Mouse (Mus musculus) megakaryocyte, embryonic 14.5 days (primary cell): ENCODE data around the gene Tor2a. TPM values are rescaled to one million over a fixed set of nuclear protein-coding genes. Genes with fewer than 3 reads are reported as not detected.

ENCODE experiments used
- H3K27me3 ChIP-seq: replicated peaks from 2 replicates; pipeline ENCODE3; 2012; ENCODE audit warnings: inconsistent platforms
- H3K36me3 ChIP-seq: replicated peaks from 2 replicates; pipeline ENCODE3; 2012; ENCODE audit warnings: low read length, inconsistent platforms, mixed read lengths
- H3K4me1 ChIP-seq: 2 replicates; pipeline ENCODE4 v1.6.1; 2012; ENCODE audit warnings: inconsistent platforms
- H3K4me3 ChIP-seq: replicated peaks from 2 replicates; pipeline ENCODE3; 2012; ENCODE audit warnings: moderate library complexity, mild to moderate bottlenecking, inconsistent platforms
- H3K9me3 ChIP-seq: 2 replicates; pipeline ENCODE4 v1.6.1; 2012; ENCODE audit warnings: inconsistent platforms
- FLI1 ChIP-seq: IDR thresholded peaks from 2 replicates; pipeline ENCODE4 v1.6.1; 2012; ENCODE audit warnings: low read length, inconsistent platforms, mixed read lengths
- GATA1 ChIP-seq: IDR thresholded peaks from 3 replicates; pipeline ENCODE4 v1.6.1; 2012; ENCODE audit warnings: mixed read lengths, low read length, inconsistent platforms, borderline replicate concordance
- polyA plus RNA-seq: library from polyadenylated mRNA; stranded (reverse); fragments of >175 nt; gene quantifications from 2 replicates; pipeline ENCODE4 v1.2.3, GENCODE M21; 2012; ENCODE audit warnings: low replicate concordance; ENCODE audit not compliant: insufficient read depth

The Tor2a gene
- polyA plus RNA-seq, 1 experiment, result 30.1 TPM

GRCm38 (mm10) chr2:32756674-32757055 lies 369 bp upstream of the Tor2a start:
- peaks cover 33% of the 10 kb centered on the region for H3K4me1 ChIP-seq
- no peaks in the 10 kb centered on the region for H3K9me3 ChIP-seq
- no peaks in the 10 kb centered on the region for H3K27me3 ChIP-seq
- H3K4me3 ChIP-seq, result peak overlapping the region; percentile 97
- no peak for TF ChIP-seq GATA1
- peaks cover 62% of the 10 kb centered on the region for H3K36me3 ChIP-seq

DNA sequence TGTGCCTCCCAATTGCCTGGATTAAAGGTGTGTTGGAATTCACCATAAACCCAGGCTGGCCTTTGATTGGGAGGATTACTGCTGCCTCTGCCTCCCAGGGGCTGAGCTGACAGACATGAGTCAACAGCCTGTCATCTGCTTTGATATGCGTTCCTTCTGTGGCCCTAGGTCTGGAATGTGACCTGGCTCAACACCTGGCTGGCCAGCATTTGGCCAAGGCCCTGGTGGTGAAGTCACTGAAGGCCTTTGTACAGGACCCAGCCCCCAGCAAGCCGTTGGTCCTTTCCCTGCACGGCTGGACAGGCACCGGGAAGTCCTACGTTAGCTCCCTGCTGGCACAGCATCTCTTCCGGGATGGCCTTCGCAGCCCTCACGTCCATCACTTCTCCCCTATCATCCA lies 1.5 kb downstream of the Tor2a start:
- TF ChIP-seq FLI1 (no peak), GATA1 (no peak)
- H3K36me3 ChIP-seq, result peaks cover 61% of the 10 kb centered on the region

DNA sequence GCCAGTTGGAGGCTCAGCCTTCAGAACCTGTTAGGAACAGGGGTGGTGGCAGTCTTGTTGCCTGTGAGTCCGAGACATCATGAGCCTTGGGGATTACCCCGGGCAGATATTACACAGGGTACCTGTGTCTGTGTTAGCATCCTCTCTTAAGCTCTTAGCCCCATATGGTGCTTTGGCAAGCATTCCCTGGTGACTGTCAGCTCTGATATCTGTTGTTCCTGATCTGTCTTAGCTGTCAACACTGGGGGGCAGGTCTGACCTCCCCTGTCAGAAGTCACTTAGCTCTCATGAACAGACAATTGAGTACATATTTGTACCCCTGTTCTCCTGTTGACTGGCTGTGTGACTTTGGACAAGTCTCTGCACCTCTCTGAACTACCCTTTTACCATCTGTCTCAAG lies 2.0 kb downstream of the Tor2a start:
- H3K4me1 ChIP-seq, result peaks cover 32% of the 10 kb centered on the region
- H3K27me3 ChIP-seq, result no peaks in the 10 kb centered on the region
- H3K4me3 ChIP-seq, result no peak overlapping the region
- H3K9me3 ChIP-seq, result no peaks in the 10 kb centered on the region
- peaks cover 57% of the 10 kb centered on the region for H3K36me3 ChIP-seq
- TF ChIP-seq FLI1 (no peak), GATA1 (no peak)

More for the DNA sequence above, 1.5 kb downstream of the Tor2a start:
- peaks cover 31% of the 10 kb centered on the region for H3K4me1 ChIP-seq
- H3K27me3 ChIP-seq, result no peaks in the 10 kb centered on the region
- H3K4me3 ChIP-seq, result no peak overlapping the region
- no peaks in the 10 kb centered on the region for H3K9me3 ChIP-seq

DNA sequence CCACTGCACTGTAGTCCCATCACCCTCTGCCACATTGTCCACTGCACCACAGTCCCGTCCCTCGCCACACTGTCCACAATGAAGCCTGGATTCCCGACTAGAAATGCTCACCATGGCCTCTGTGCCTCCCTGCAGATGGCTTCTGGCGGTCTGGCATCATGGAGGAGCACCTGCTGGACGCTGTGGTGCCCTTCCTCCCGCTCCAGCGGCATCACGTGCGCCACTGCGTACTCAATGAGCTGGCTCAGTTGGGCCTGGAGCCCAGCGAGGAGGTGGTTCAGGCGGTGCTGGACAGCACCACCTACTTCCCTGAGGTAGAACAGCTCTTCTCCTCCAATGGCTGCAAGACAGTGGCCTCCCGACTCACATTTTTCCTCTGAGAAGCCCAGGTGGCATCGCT lies 4.3 kb downstream of the Tor2a start:
- Histone ChIP-seq H3K4me1 (peaks cover 25% of the 10 kb centered on the region), H3K9me3 (no peaks in the 10 kb centered on the region), H3K27me3 (peaks cover 9% of the 10 kb centered on the region), H3K4me3 (peak overlapping the region; percentile 28), H3K36me3 (peaks cover 47% of the 10 kb centered on the region)
- no peak for TF ChIP-seq GATA1
- TF ChIP-seq FLI1, result no peak

- Histone ChIP-seq H3K9me3 (no peaks in the 10 kb centered on the region), H3K4me3 (no peak overlapping the region), H3K27me3 (peaks cover 9% of the 10 kb centered on the region), H3K4me1 (peaks cover 26% of the 10 kb centered on the region), H3K36me3 (peaks cover 47% of the 10 kb centered on the region)
- TF ChIP-seq FLI1, result no peak
- TF ChIP-seq GATA1, result no peak
These were observed 4.8 kb downstream of the Tor2a start for GRCm38 (mm10) chr2:32761859-32762258.

GRCm38 (mm10) chr2:32763353-32763752 lies 6.3 kb downstream of the Tor2a start:
- Histone ChIP-seq H3K27me3 (peaks cover 14% of the 10 kb centered on the region), H3K4me1 (peaks cover 33% of the 10 kb centered on the region), H3K9me3 (no peaks in the 10 kb centered on the region), H3K4me3 (no peak overlapping the region), H3K36me3 (peaks cover 47% of the 10 kb centered on the region)
- no peak for TF ChIP-seq FLI1
- TF ChIP-seq GATA1, result no peak

- Histone ChIP-seq H3K4me1 (peaks cover 58% of the 10 kb centered on the region), H3K27me3 (peaks cover 31% of the 10 kb centered on the region), H3K4me3 (no peak overlapping the region), H3K36me3 (peaks cover 11% of the 10 kb centered on the region), H3K9me3 (no peaks in the 10 kb centered on the region)
- TF ChIP-seq GATA1 (no peak), FLI1 (no peak)
These were observed 10.2 kb downstream of the Tor2a start for GRCm38 (mm10) chr2:32767241-32767640.

- TF ChIP-seq FLI1 (no peak), GATA1 (no peak)
- peaks cover 58% of the 10 kb centered on the region for H3K4me1 ChIP-seq
These were observed 11.7 kb downstream of the Tor2a start for GRCm38 (mm10) chr2:32768661-32769285.

DNA sequence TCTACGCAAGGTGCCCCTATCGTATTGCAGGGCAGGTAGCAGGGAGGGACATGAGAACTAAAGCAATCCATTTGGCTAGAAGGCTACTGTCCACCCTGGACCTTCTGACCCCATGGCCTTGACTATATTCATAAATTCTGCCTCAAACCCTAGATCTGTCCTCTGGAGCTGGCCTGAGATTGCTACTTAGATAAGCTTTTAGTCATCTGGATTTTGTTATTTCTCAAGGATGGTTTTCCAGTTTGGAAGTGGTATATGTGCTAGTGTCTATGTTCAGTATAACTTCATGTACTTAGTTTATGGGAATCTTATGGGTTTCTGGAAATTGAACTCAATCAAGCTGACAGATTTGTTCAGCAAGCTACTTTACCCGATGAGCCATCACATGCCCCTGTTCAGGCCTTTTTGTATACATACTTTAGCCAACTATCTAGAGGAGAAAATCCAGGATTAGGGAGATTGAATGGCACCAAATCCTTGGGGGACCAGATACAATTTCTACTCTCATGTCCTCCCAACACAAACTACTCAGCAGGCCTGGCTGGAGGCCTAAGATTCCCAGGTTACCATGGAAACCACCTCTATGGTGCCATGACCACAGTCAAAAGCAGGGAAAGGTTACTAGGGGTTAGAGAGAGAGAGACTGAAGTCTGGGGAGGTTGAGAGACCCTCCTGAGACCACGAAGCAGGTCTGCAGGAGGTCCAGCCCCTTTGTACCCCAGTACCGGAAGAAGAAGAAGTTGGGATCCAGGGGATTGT lies 12.5 kb downstream of the Tor2a start:
- Histone ChIP-seq H3K4me1 (peaks cover 61% of the 10 kb centered on the region), H3K27me3 (peaks cover 37% of the 10 kb centered on the region)
- TF ChIP-seq FLI1, result no peak
- no peak; the same call in 2 of the 3 replicates for TF ChIP-seq GATA1

More at GRCm38 (mm10) chr2:32768661-32769285, 11.7 kb downstream of the Tor2a start:
- Histone ChIP-seq H3K27me3 (peaks cover 34% of the 10 kb centered on the region), H3K36me3 (no peaks in the 10 kb centered on the region), H3K9me3 (no peaks in the 10 kb centered on the region), H3K4me3 (peak overlapping the region; percentile 75)

DNA sequence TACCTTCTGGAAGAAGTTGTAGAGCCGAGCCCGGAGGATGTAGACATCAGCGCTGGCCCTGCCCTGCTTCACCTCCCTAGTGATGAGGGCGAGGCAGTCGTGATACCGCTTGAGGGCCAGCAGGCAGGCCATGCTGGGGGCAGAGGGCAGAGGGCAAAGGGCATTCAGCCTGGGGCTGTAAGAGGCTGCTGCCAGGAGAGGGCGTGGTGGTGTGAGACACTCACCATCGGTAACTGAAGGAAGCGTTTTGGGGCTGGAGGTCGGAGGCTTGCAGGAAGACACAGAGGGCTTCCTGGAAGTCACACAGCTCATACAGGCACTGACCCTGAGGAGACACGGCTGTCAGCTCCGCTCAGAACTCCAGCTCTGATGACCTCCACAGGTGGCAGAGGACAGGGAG lies 14.9 kb downstream of the Tor2a start:
- Histone ChIP-seq H3K27me3 (peaks cover 28% of the 10 kb centered on the region), H3K9me3 (no peaks in the 10 kb centered on the region), H3K36me3 (no peaks in the 10 kb centered on the region), H3K4me3 (no peak overlapping the region), H3K4me1 (peaks cover 77% of the 10 kb centered on the region)
- TF ChIP-seq GATA1, result no peak
- TF ChIP-seq FLI1, result no peak

More for the DNA sequence above, 12.5 kb downstream of the Tor2a start:
- H3K9me3 ChIP-seq, result no peaks in the 10 kb centered on the region
- H3K36me3 ChIP-seq, result no peaks in the 10 kb centered on the region
- peak overlapping the region; percentile 75 for H3K4me3 ChIP-seq
